Mouse (Mus musculus) heart, postnatal 0 days (tissue): ENCODE results near the gene Rbms2.

Source experiments
- CTCF ChIP-seq: IDR thresholded peaks from 2 replicates; pipeline ENCODE4 v1.5.1; 2016; ENCODE audit warnings: antibody characterized with exemption, control low read depth, low read depth
- EP300 ChIP-seq: IDR thresholded peaks from 2 replicates; pipeline ENCODE4 v1.6.1; 2016; ENCODE audit warnings: antibody characterized with exemption, low read depth

GRCm38 (mm10) chr10:128184296-128184695 is 4.2 kb upstream of the Rbms2 start:
- TF ChIP-seq CTCF (no peak), EP300 (no peak)
